Mouse (Mus musculus) telencephalon, adult 2 months (tissue): ENCODE measurements around the gene Cdsn.

Source experiments
- DNase-seq: peaks from one replicate; pipeline ENCODE4 v3.0.0-alpha.2; 2011; ENCODE audit warnings: low read depth, low spot score

Cdsn gene

DNA sequence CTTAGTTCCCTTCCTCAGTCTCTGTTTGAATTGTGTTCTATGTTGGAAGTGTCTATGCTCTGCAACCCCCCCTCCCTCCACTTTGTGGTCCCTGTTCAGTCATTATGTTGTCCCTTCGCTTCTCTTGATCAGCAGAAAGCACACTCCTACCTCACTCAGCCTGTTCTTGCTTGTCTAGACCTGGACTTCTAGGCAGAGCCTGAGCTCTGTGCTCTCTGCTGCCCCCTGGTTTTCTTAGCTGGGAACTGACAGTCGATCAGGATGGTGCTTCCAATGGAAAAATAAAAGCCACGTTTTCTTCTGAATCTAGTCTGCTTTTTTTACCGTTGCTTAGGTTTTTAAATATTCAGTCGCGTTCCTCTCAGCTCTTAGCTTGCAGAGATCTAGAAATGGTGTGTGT is 17.6 kb upstream of the Cdsn start:
- DNase-seq: peak; percentile 52

DNA sequence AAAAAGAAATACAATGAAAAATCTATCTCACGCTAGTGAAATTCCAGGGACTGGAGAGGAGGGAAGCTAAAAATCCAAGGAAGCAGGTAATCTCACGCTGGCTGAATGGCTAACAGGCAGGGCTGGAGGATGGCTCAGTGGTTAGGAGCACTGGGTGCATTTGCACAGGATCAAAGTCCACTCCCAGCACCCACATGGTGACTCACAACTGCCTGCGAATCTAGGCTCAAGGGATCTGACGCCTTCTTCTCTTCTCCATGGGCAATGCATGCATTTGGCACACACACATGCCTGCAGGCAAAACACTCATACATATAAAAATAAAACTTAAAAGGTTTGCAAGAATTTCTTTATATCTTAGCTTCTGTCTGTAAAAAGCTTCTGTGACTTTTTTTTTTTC is 14.5 kb upstream of the Cdsn start:
- peak; percentile 55 for DNase-seq

DNA sequence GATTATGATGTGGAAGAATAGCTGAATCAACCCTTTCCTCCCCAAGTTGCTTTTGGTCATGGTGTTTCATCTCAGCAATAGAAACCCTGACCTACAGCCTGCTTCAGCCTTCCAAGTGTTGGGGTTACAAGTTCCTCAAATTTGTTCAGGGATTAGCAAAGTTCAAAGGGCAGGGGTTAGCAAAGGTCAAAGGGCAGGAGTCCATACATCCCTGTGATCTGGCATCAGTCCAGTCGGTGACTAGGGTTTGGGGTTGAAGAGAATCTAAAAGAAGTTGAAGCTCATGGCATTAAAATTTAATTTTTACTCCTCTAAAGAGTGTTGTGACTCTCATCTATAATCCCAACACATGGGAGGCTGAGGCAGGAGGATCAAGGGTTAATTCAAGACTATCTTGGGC is 13.5 kb upstream of the Cdsn start:
- DNase-seq: no peak

- DNase-seq: no peak
Observed at GRCm38 (mm10) chr17:35539540-35539939, 12.4 kb upstream of the Cdsn start.

- DNase-seq: peak; percentile 58
Observed at GRCm38 (mm10) chr17:35542761-35543411, 9.0 kb upstream of the Cdsn start.

- no peak for DNase-seq
Observed at GRCm38 (mm10) chr17:35543412-35543861, 8.5 kb upstream of the Cdsn start.

GRCm38 (mm10) chr17:35544001-35544400 is 7.9 kb upstream of the Cdsn start:
- no peak for DNase-seq

- DNase-seq: no peak
Observed at GRCm38 (mm10) chr17:35544680-35545079, 7.2 kb upstream of the Cdsn start.

GRCm38 (mm10) chr17:35547465-35547864 is 4.5 kb upstream of the Cdsn start:
- no peak for DNase-seq

- DNase-seq: no peak
Observed at GRCm38 (mm10) chr17:35548636-35549035, 3.3 kb upstream of the Cdsn start.

DNA sequence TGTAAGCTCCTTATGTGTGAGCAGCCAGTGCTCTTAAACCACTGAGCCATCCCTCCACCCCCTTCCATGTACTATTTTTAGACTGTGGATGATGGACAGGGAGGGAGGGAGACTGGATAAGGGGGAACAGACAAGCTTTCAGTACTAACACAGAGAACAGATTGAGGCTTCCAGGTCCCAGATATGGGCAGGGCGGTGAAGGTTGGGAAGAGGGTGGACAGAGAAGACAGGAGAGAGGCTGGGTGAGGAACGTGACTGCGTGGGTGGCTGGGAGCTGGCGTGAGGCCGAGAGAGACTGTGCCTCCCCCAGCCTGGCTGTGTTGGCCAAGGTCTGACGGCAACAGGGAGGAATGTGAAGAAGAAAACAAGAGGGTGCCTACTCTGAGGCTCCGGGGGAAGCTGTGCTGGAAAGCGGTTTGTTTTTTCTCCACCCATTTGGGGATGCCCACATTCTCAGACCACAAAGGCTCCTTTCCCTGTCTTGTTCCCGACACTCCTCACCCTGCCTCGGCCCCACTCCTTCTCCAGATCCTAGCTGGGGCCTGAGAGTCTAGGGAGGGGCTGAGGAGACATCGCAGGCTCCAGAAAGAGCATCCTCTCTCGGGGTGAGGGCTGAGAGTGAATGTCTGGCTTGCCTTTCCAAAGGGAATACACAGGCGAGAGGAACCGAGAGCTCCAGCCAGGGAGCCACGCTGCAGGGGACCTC is 2.3 kb upstream of the Cdsn start:
- peak; percentile 76 for DNase-seq

DNA sequence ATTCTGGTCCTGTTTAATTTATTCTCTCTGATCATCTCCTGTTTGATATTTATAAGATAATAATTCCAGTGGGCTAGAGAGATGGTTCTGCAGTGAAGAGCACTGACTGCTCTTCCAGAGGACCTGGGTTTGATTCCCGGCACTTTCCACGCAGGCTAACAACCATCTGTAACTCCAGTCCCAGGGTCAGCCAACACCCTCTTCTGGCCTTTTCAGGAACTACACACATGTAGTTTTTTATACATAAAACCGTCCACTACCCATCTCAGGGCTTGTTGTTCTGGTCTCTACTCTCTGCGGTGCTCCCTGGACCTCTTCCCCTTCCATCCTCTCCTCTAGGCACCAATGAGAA is 1.8 kb upstream of the Cdsn start:
- no peak for DNase-seq

GRCm38 (mm10) chr17:35550871-35551270 is 1.1 kb upstream of the Cdsn start:
- no peak for DNase-seq

DNA sequence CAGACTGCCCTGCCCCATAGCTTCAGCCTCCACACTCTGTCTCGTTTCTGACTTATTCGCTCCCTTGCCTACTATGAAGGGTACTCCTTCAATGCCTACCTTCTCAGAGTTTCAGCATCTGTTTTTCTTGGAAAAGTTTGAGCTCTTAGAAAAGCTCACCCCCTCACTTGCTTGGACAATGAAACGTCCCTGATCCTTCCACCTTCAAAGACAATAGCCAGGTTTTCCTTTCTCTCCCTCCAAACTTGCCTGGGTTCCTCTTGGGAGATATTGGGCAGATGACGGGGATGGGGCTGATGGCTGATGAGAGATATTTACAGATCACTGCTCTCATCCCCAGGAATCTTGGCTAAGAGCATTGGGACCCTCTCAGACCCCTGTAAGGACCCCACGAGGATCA is 2.4 kb downstream of the Cdsn start:
- DNase-seq: no peak

DNA sequence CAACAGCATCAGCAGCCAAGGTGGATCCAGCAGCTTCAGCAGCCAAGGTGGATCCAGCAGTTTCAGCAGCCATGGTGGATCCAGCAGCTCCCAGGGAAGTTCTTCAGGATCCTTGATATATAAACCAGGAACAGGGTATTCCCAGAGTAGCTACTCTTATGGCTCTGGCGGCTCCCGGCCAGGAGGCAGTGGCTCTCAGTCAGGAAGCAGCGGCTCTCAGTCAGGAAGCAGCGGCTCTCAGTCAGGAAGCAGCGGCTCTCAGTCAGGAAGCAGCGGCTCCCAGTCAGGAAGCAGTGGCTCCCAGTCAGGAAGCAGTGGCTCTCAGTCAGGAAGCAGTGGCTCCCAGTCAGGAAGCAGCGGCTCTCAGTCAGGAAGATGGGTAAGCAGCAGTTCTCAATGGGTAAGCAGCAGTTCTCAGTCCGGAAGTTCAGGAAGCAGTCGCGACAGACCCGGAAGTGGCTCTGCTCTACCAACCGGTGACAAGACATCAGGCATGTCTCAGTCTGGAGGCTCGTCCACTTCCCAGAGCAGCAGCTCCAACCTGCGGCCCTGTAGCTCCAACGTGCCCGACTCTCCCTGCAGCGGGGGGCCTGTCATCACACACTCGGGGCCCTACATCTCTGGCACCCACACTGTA is 3.0 kb downstream of the Cdsn start:
- DNase-seq: no peak

DNA sequence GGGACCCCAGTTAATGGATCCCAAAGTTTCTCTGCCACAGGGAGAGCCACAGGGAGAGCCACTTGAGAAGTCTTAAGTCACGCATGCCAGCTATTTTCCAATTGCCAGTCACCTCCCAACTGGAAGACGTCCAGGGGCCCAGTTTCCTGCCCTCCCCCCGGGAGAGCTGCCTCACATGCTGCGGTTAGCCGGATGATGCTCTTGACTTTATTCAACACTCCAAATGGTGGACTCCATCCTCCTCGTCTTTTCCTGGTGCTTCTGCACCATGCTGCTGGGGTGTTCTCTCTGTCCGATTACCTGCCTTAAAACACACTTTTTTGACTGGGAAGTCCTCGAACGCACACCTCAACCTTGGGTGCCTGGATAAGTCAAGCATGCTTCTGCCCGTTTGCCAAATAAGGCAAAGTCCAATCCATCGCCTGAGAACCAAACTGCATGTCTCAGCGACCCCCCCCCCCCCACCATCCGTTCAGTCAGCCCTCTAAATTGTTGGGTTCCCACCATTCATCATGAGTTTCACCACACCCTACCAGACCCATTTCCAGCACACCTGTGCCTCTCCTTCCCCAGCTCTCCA is 4.3 kb downstream of the Cdsn start:
- DNase-seq: no peak

- no peak for DNase-seq
Observed at GRCm38 (mm10) chr17:35556812-35557211, 4.9 kb downstream of the Cdsn start.

DNA sequence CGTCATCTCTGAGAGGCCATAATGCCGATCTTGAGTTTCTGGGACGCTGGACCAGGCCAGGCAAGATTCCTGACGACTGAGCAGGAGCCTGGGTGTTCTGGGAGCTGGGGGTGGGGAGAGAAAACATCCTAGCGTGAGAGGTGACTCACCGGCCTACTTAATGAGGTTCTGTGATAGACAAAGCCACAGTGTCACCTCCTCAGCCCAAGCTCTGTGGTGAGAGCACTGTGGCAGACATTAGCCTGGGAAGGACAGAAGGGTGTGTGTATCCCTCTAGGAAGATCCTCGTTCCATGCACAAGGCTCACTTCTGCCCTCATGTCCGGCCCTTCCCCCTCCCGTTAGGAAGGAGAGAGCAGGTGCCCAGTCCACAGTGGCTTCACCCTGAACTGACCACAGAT is 5.4 kb downstream of the Cdsn start:
- DNase-seq: no peak

DNA sequence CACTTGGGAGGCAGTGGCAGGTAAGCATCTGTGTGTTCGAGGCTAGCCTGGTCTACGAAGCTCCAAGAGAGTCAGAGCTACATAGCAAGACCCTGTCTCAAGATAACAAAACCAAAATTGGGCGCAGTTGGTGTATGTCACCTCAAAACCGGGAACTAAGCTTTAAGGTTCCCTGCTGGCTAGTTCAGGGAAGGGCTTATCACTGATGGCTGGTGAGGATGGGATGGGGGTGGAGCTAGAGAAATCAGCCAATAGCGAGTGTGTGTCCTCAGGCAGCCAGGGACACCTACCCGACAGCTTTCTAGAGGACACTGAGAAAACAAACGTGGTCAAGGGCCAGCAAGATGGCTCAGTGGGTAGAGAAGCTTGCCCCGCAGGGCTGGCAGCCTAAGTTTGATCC is 6.3 kb downstream of the Cdsn start:
- no peak for DNase-seq

- DNase-seq: no peak
Observed at GRCm38 (mm10) chr17:35567150-35567549, 15.2 kb downstream of the Cdsn start, which contains the start of gene 2300002M23Rik. Gene 2300002M23Rik, plus strand, starts transcription at chr17:35567450.

- no peak for DNase-seq
Observed at GRCm38 (mm10) chr17:35567767-35568166, 15.8 kb downstream of the Cdsn start.

DNA sequence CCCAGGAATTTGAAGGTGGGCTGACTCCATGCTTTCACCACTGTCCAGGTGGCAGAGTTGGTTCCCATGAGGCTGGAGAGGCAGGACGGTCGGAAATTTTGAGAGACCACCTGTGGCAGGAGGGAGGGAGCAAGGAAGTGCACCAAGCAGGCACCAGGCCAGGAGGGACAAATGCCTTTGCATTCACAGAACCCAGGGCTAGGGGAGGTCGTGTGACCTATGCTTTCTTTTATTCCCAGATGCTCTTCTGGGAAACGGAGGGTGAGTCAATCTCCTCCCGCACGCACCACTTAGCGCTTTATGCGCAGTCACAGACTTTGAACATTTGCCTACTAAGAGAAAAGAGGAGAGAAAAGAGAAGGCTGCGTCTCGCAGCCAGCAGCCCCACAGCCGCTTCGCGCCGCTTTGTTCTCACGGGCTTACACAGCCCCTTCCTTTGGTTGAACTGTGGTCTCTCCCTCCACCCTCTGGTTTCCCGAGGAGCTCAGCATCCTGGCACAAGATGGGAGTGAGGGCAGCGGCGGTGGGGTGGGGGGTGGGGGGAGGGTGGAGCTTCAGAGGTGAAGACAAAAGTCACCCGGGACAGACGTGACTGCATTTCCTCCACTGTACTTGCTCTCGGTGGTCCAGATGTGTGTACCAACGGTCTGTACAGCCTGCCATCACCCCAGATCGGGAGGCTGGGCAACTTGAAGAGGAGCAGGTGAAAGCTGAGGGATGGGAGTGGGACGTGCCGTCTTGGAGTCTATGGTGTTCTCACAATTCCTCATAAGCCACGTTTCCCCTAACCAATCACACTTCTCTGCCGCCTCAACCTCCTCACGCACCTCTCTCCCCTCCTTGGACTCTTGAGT is 17.4 kb downstream of the Cdsn start:
- no peak for DNase-seq
